Mouse (Mus musculus) gastrocnemius, postnatal 36 days (tissue): ENCODE results near the gene Prm3. TPM values are rescaled to one million over a fixed set of nuclear protein-coding genes. Genes with fewer than 3 reads are reported as not detected.

Experiments used
- total RNA-seq, 2 experiments: library from RNA; stranded (reverse); gene quantifications; 2 replicates each; pipeline ENCODE4 v1.2.3; 2021

Prm3 gene
- total RNA-seq, 2 experiments from 2014 or later = not detected

Other genes with a start within 250 kb of the Prm3 start
- gene Dexi, start 247.9 kb downstream of the Prm3 start, total RNA-seq = 10 to 100 TPM; 39.3 to 47.4 TPM
- 10 to 100 TPM; 59.3 to 70.8 TPM for gene Clec16a, start 245.6 kb downstream of the Prm3 start, total RNA-seq
- gene Socs1, start 5.4 kb downstream of the Prm3 start, total RNA-seq = under 1 TPM; 0.51 to 0.52 TPM
- under 1 TPM in 1 of 2 experiments, not detected in 1; 0.52 TPM for gene Tnp2, start 2.3 kb downstream of the Prm3 start, total RNA-seq
- gene Prm2, start 5.2 kb upstream of the Prm3 start, total RNA-seq = not detected
- not detected for gene Prm1, start 14.9 kb upstream of the Prm3 start, total RNA-seq
- not detected for gene Gm11172, start 22.0 kb upstream of the Prm3 start, total RNA-seq
- 1 to 10 TPM; 2.5 to 2.7 TPM for gene Rmi2, start 44.1 kb upstream of the Prm3 start, total RNA-seq